ENCODE assay signal across 8 mouse cellular contexts in the genomic region with DNA sequence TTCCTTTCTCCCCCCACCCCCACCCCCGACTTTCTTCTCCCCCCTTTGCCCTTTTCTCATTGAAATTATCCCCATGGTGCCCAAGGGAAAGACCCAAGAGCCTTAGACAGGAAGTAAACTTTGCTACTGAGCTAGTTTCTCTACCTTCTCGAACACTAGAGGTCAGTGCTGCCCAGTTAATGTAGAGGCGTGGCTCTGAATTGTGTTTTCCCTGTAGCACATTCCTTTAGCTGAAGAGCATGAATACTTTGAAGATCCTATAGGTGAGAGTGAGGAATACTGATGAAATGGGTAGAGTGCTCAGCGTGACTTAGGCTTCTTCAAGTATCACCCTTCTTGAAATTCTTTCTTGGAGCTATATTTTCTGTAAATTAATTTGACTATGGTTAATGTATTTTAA. TPM values are rescaled to one million over a fixed set of nuclear protein-coding genes. Genes with fewer than 3 reads are reported as not detected.
DNase-seq lines count a peak whose midpoint lies in the region; TF ChIP-seq lines count a peak whose summit lies in the region.

No protein-coding gene starts in this region.

- no peak for TF ChIP-seq POLR2A in thymus, adult 2 months (IDR thresholded peaks at IDR 0.05; ENCODE audit: control insufficient read depth, extremely low read depth, insufficient read depth, low read length, poor library complexity)

- no peaks in the 10 kb centered on the region for H3K36me3 ChIP-seq in thymus, adult 2 months (ENCODE audit: control insufficient read depth, insufficient read depth, low read length)

- no peak overlapping the region for H3K27ac ChIP-seq in thymus, adult 2 months (ENCODE audit: control insufficient read depth, insufficient read depth, low read length)

- intact Hi-C loops in heart, postnatal 10 days (cut with DNase I): no loop called here
- intact Hi-C loops in heart, postnatal 36 days (cut with DNase I): no loop called here
- intact Hi-C loops in left cerebral cortex, postnatal 10 days (cut with DNase I): no loop called here

- DNase-seq in heart, postnatal 10 days: peak; percentile 16 to 24
- no peak for DNase-seq in heart, postnatal 36 days
- DNase-seq in ZHBTc4 (ENCODE audit: low read depth, low spot score): peak; percentile 36
- DNase-seq in forelimb bud, embryonic 11.5 days (ENCODE audit: low read depth, low spot score): peak; percentile 12
- peak; percentile 31 to 64 for DNase-seq in left cerebral cortex, postnatal 10 days (ENCODE audit: extremely low spot score in 1 of 2, low spot score in 2 of 2)
- DNase-seq in right cerebral cortex, postnatal 10 days (ENCODE audit: low spot score in 2 of 2): peak; percentile 69 to 73
- no peak for DNase-seq in thymus, adult 2 months
- no peak for DNase-seq in urinary bladder, adult 2 months (ENCODE audit: low spot score)

- WGBS in thymus, adult 2 months: 12% methylated on average over 4 of the region's 4 CpGs

- H3K4me1 ChIP-seq in thymus, adult 2 months (replicated peaks; ENCODE audit: control insufficient read depth, insufficient read depth, low read length): no peaks in the 10 kb centered on the region

- H3K27me3 ChIP-seq in thymus, adult 2 months (ENCODE audit: control insufficient read depth, insufficient read depth, low read length): no peaks in the 10 kb centered on the region

- no peak overlapping the region for H3K4me3 ChIP-seq in thymus, adult 2 months (ENCODE audit: control insufficient read depth, insufficient read depth, low read length)

- no peak for TF ChIP-seq CTCF in thymus, adult 2 months (IDR thresholded peaks at IDR 0.05; ENCODE audit: borderline replicate concordance, control insufficient read depth, extremely low read depth, insufficient read depth, low read length, poor library complexity)

RNA-seq across cellular contexts. Expression of gene Cntnap5b, which starts 1.6 kb away (rescaled TPM):
- total RNA-seq in heart, postnatal 10 days (2021): under 1 TPM; 0.17 to 0.31 TPM
- total RNA-seq in heart, postnatal 36 days (2021): under 1 TPM; 0.16 to 0.19 TPM
- 10 to 100 TPM; 18.8 to 20.1 TPM for total RNA-seq in left cerebral cortex, postnatal 10 days (2021)
- polyA plus RNA-seq in thymus, adult 2 months (2012; rRNA removed): 0.04 TPM in 1 of 2 replicates, not detected in the other
- not detected in 2 replicates for polyA plus RNA-seq in urinary bladder, adult 2 months (2012; rRNA removed)

Comparison
In these comparisons a context has a peak if more than half of its experiments do, and no peak if none do; other contexts are left out.
1. DNase-seq: peak in heart, postnatal 10 days (2 of 2), ZHBTc4 (single experiment), forelimb bud, embryonic 11.5 days (single experiment), left cerebral cortex, postnatal 10 days (2 of 2) and right cerebral cortex, postnatal 10 days (2 of 2); none in heart, postnatal 36 days (0 of 2), thymus, adult 2 months (single experiment) and urinary bladder, adult 2 months (single experiment).
2. RNA of gene Cntnap5b, which starts 1.6 kb away (total RNA-seq): 18.8 to 20.1 TPM in left cerebral cortex, postnatal 10 days; 0.17 to 0.31 TPM in heart, postnatal 10 days and 0.16 to 0.19 TPM in heart, postnatal 36 days; every median in the first group is over 10 times any median in the second.